ENCODE assay signal across 14 mouse cellular contexts in the genomic region with DNA sequence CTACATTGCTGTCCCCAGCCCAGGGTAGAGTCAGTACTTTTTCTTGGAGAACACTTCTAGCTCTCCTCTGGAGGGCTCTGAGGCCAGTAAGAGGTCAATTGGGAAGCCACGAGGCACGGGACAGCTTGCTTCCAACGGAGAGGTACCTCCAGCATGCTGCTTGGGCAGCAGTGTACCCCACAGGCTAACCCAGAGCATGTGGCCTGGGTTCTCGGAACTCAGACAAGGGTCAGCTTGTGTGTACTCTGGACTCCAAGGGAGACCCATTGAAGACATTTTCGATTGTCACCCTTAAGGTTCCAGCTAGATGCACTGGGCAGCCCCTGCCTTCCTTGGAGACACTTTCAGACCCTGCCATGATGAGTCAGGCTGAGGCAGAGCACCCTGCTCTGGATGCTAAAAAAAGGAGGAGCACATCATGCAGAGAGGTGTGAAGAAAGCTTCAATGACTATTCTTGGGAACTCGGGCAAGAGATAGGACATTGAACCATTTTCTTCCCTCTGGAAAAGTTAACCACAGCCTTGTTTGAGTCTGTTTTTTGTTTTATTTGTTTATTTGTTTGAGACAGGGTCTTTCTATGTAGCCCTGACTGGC. TPM values are rescaled to one million over a fixed set of nuclear protein-coding genes. Genes with fewer than 3 reads are reported as not detected.
DNase-seq lines count a peak whose midpoint lies in the region; ATAC-seq and TF ChIP-seq lines count a peak whose summit lies in the region.
"Had no signal": no experiment of that assay in that cellular context is flagged by ENCODE, and none has a peak within 500 bp of the region (broad histone marks: within the 10 kb centered on the region; RNA-seq: fewer than 3 reads in every experiment).

No protein-coding gene starts in this region.

- peaks cover 2% of the 10 kb centered on the region for H3K27me3 ChIP-seq in CH12.LX (replicated peaks)
- no peaks in the 10 kb centered on the region for H3K27me3 ChIP-seq in heart, embryonic 15.5 days
- H3K27me3 ChIP-seq in hindbrain, embryonic 16.5 days (replicated peaks; ENCODE audit: control insufficient read depth, insufficient read depth, low read length) = peaks cover 31% of the 10 kb centered on the region

- H3K36me3 ChIP-seq in CH12.LX (replicated peaks in 1 of 2; ENCODE audit: control insufficient read depth in 1 of 2, insufficient read depth in 1 of 2, low read length in 1 of 2) = peaks cover 0 to 2% of the 10 kb centered on the region in 2 experiments
- H3K36me3 ChIP-seq in heart, embryonic 15.5 days = no peaks in the 10 kb centered on the region
- H3K36me3 ChIP-seq in hindbrain, embryonic 16.5 days (ENCODE audit: control insufficient read depth, insufficient read depth, low read length) = no peaks in the 10 kb centered on the region
- H3K36me3 ChIP-seq: embryonic facial prominence, embryonic 15.5 days; midbrain, embryonic 13.5 days; neural tube, embryonic 15.5 days had no signal

- no peak overlapping the region for H3K9ac ChIP-seq in CH12.LX (ENCODE audit: insufficient read depth, low read depth)
- H3K9ac ChIP-seq in heart, embryonic 15.5 days = no peak overlapping the region
- H3K9ac ChIP-seq in hindbrain, embryonic 16.5 days (ENCODE audit: low read depth, low read length) = no peak overlapping the region
- H3K9ac ChIP-seq: embryonic facial prominence, embryonic 15.5 days; midbrain, embryonic 13.5 days; neural tube, embryonic 15.5 days had no signal

- no peak for TF ChIP-seq POLR2A in CH12.LX (IDR thresholded peaks at IDR 0.05; ENCODE audit: low read depth, low read length)

- dilution Hi-C loops in CH12.LX (cut with MboI; ENCODE audit: extremely low pct_ligation_motif_present, extremely low pct_unique_long_range_greater_than_20kb, low sequenced_read_pairs) = no loop called here

- in situ Hi-C loops in CH12.LX (cut with MboI; ENCODE audit: low pct_ligation_motif_present, low pct_unique_long_range_greater_than_20kb, low sequenced_read_pairs) = no loop called here

- DNase-seq in kidney, postnatal 14 days = peak; percentile 8
- DNase-seq in kidney, postnatal 4 days = no peak
- DNase-seq in B cell, adult 2 months = peak; percentile 64 to 73
- no peak for DNase-seq in CH12.LX (ENCODE audit: extremely low read depth)
- no peak for DNase-seq in cerebellum, adult 18-20 months
- no peak for DNase-seq in adrenal gland, adult 8-10 months
- DNase-seq: cerebellum, postnatal 14 days; right cerebral cortex, postnatal 25 days; thymus, adult 18-20 months had no signal

- H3K4me1 ChIP-seq in CH12.LX (ENCODE audit: control insufficient read depth in 1 of 2, insufficient read depth in 2 of 2) = peaks cover 15 to 50% of the 10 kb centered on the region in 2 experiments
- H3K4me1 ChIP-seq in heart, embryonic 15.5 days (replicated peaks) = peaks cover 39% of the 10 kb centered on the region
- peaks cover 14% of the 10 kb centered on the region for H3K4me1 ChIP-seq in hindbrain, embryonic 16.5 days (ENCODE audit: control insufficient read depth, insufficient read depth, low read depth, low read length)

- no peak for TF ChIP-seq CTCF in CH12.LX (conservative IDR thresholded peaks at IDR 0.05 in 1 of 2, IDR thresholded peaks at IDR 0.05 in 1 of 2; ENCODE audit: low read depth in 2 of 2, low read length in 2 of 2)

- no peak overlapping the region for H3K4me2 ChIP-seq in CH12.LX (ENCODE audit: insufficient read depth, low read depth, poor library complexity, severe bottlenecking)
- H3K4me2 ChIP-seq in heart, embryonic 15.5 days = 0 out of 2 replicates have a peak overlapping the region, but pooled peaks have one; percentile 94
- no peak overlapping the region for H3K4me2 ChIP-seq in hindbrain, embryonic 16.5 days (ENCODE audit: low read length)
- H3K4me2 ChIP-seq: embryonic facial prominence, embryonic 15.5 days; midbrain, embryonic 13.5 days; neural tube, embryonic 15.5 days had no signal

- WGBS in heart, embryonic 15.5 days = 53% methylated on average over 6 of the region's 6 CpGs
- WGBS in hindbrain, embryonic 16.5 days = 54% methylated on average over 6 of the region's 6 CpGs

- H3K9me3 ChIP-seq in CH12.LX (replicated peaks; ENCODE audit: low read length) = peaks cover 20% of the 10 kb centered on the region
- H3K9me3 ChIP-seq in heart, embryonic 15.5 days (replicated peaks) = no peaks in the 10 kb centered on the region
- H3K9me3 ChIP-seq in hindbrain, embryonic 16.5 days (ENCODE audit: control insufficient read depth, low read length) = no peaks in the 10 kb centered on the region
- H3K9me3 ChIP-seq: embryonic facial prominence, embryonic 15.5 days; midbrain, embryonic 13.5 days; neural tube, embryonic 15.5 days had no signal

- no peak overlapping the region for H3K27ac ChIP-seq in CH12.LX (ENCODE audit: insufficient read depth, low read depth)
- H3K27ac ChIP-seq in heart, embryonic 15.5 days = no peak overlapping the region; the same call in 1 of the 2 replicates
- no peak overlapping the region for H3K27ac ChIP-seq in hindbrain, embryonic 16.5 days (ENCODE audit: low read depth, low read length)
- H3K27ac ChIP-seq: embryonic facial prominence, embryonic 15.5 days; midbrain, embryonic 13.5 days; neural tube, embryonic 15.5 days had no signal

- TF ChIP-seq RAD21 in CH12.LX (IDR thresholded peaks at IDR 0.05; ENCODE audit: low read depth, low read length) = no peak

- TF ChIP-seq EP300 in CH12.LX (IDR thresholded peaks at IDR 0.05; ENCODE audit: low read length) = no peak

- H3K79me2 ChIP-seq in CH12.LX (replicated peaks; ENCODE audit: control insufficient read depth, extremely low read depth, insufficient read depth, poor library complexity, severe bottlenecking) = no peaks in the 10 kb centered on the region

- no peak overlapping the region for H3K4me3 ChIP-seq in CH12.LX (replicated peaks in 1 of 3; ENCODE audit: low read depth in 2 of 3, low read length in 2 of 3, poor library complexity in 1 of 3)
- H3K4me3 ChIP-seq in heart, embryonic 15.5 days = no peak overlapping the region
- no peak overlapping the region for H3K4me3 ChIP-seq in hindbrain, embryonic 16.5 days (ENCODE audit: low read length)
- H3K4me3 ChIP-seq: embryonic facial prominence, embryonic 15.5 days; midbrain, embryonic 13.5 days; neural tube, embryonic 15.5 days had no signal

- no peak for ATAC-seq in heart, embryonic 15.5 days (replicated peaks; ENCODE audit: insufficient number of reproducible peaks, insufficient read depth, low FRiP score, low read depth)
- no peak for ATAC-seq in hindbrain, embryonic 16.5 days
- ATAC-seq: midbrain, embryonic 13.5 days had no signal

TF ChIP-seq in CH12.LX, 34 proteins besides CTCF, POLR2A, EP300 and RAD21:
- TF ChIP-seq ETS1 (conservative IDR thresholded peaks at IDR 0.05; ENCODE audit: low read depth, low read length) (peak; percentile 17; the same call in 1 of the 2 replicates), IRF4 (IDR thresholded peaks at IDR 0.05; ENCODE audit: low read depth, low read length) (no peak)

RNA-seq across cellular contexts. Expression of gene Klf2, which starts 4.4 kb away (rescaled TPM):
- not detected in 2 replicates for total RNA-seq in CH12.LX (2012; rRNA removed)
- total RNA-seq in CH12.LX (2014; rRNA removed) = 0.12 and 0.16 TPM in 2 replicates
- polyA plus RNA-seq in CH12.LX (2012; ENCODE audit: insufficient read length, low read depth) = 0.74 and 1.4 TPM in 2 replicates
- polyA plus RNA-seq in heart, embryonic 15.5 days (2015; fragmentation: Nextera tagmentation; extraction: Ambion mirVana) = 18.5 and 19.5 TPM in 2 replicates
- total RNA-seq in adrenal gland, adult 8-10 months (2022) = 10 to 100 TPM; 30.7 to 44.2 (median 36.5) TPM
- 5.1 and 5.4 TPM in 2 replicates for polyA plus RNA-seq in hindbrain, embryonic 16.5 days (2015; fragmentation: Nextera tagmentation; extraction: Ambion mirVana)

RNA-seq across cellular contexts. Expression of gene Gm10282, which starts 18.2 kb away (rescaled TPM):
- total RNA-seq in CH12.LX (2012; rRNA removed) (16.4 and 18.3 TPM in 2 replicates), CH12.LX (2014; rRNA removed) (76.4 and 77.7 TPM in 2 replicates)
- polyA plus RNA-seq in CH12.LX (2012; ENCODE audit: insufficient read length, low read depth) = 125 and 176 TPM in 2 replicates
- 14.8 and 15.9 TPM in 2 replicates for polyA plus RNA-seq in heart, embryonic 15.5 days (2015; fragmentation: Nextera tagmentation; extraction: Ambion mirVana)
- 1 to 10 TPM; 4.5 to 9.5 (median 7.9) TPM for total RNA-seq in adrenal gland, adult 8-10 months (2022)
- polyA plus RNA-seq in hindbrain, embryonic 16.5 days (2015; fragmentation: Nextera tagmentation; extraction: Ambion mirVana) = 10.1 and 14.5 TPM in 2 replicates

Comparison
In these comparisons a context has a peak if more than half of its experiments do, and no peak if none do; other contexts are left out.
1. DNase-seq: peak in kidney, postnatal 14 days (single experiment) and B cell, adult 2 months (2 of 2); none in kidney, postnatal 4 days (0 of 2), CH12.LX (single experiment), cerebellum, adult 18-20 months (0 of 2) and adrenal gland, adult 8-10 months (single experiment).